Comparison of ENCODE assay signal across 14 mouse cellular contexts in the genomic region with DNA sequence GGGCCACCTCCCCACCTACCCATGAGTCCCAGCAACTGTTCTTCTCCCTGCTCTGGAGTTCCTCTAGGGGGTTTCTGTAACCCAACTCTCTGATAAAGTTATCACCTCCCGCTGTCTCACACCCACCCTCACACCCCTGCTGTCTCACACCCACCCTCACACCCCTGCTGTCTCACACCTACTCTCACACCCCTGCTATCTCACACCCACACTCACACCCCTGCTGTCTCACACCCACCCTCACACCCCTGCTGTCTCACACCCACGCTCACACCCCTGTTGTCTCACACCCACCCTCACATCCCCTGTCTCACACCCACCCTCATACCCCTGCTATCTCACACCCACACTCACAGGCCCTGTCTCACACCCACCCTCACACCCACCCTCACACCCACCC.
"Had no signal": no experiment of that assay in that cellular context is flagged by ENCODE, and none has a peak within 500 bp of the region (broad histone marks: within the 10 kb centered on the region; RNA-seq: fewer than 3 reads in every experiment).

No protein-coding gene starts in this region.

- H3K4me2 ChIP-seq: neural tube, embryonic 12.5 days; neural tube, embryonic 13.5 days; neural tube, embryonic 15.5 days; stomach, embryonic 15.5 days had no signal

- H3K4me3 ChIP-seq: neural tube, embryonic 12.5 days; neural tube, embryonic 13.5 days; neural tube, embryonic 15.5 days; stomach, embryonic 15.5 days had no signal

- H3K4me1 ChIP-seq: neural tube, embryonic 12.5 days; neural tube, embryonic 13.5 days had no signal

- DNase-seq: retina, postnatal 1 day; right cerebral cortex, adult 18-20 months; right cerebral cortex, postnatal 14 days; right cerebral cortex, postnatal 25 days; right cerebral cortex, postnatal 4 days; spleen, adult 18-20 months; thymus, adult 2 months; thymus, postnatal 25 days; thymus, postnatal 4 days had no signal

- H3K9ac ChIP-seq: neural tube, embryonic 12.5 days; neural tube, embryonic 13.5 days; neural tube, embryonic 15.5 days; stomach, embryonic 15.5 days had no signal

- H3K9me3 ChIP-seq: neural tube, embryonic 12.5 days; neural tube, embryonic 13.5 days; neural tube, embryonic 15.5 days; stomach, embryonic 15.5 days had no signal

- H3K27ac ChIP-seq: neural tube, embryonic 12.5 days; neural tube, embryonic 13.5 days; neural tube, embryonic 15.5 days; stomach, embryonic 15.5 days; stomach, postnatal 0 days had no signal

- H3K27me3 ChIP-seq: neural tube, embryonic 12.5 days; neural tube, embryonic 13.5 days; neural tube, embryonic 15.5 days; stomach, embryonic 15.5 days had no signal

- H3K36me3 ChIP-seq: neural tube, embryonic 12.5 days; neural tube, embryonic 13.5 days; neural tube, embryonic 15.5 days; stomach, embryonic 15.5 days had no signal
